Mouse (Mus musculus) forebrain, embryonic 10.5 days (tissue): ENCODE measurements around the gene Ccdc105. TPM values are rescaled to one million over a fixed set of nuclear protein-coding genes. Genes with fewer than 3 reads are reported as not detected.

Experiments
- DNase-seq: peaks from one replicate; pipeline ENCODE4 v3.0.0-alpha.2; 2017; ENCODE audit warnings: low spot score; ENCODE audit errors: extremely low spot score
- H3K27ac ChIP-seq: fragments of 300-500 bp; sonication (generic); 2 replicates; pipeline ENCODE4 v1.5.1; 2016; ENCODE audit warnings: mild to moderate bottlenecking
- H3K27me3 ChIP-seq: fragments of 300-500 bp; sonication (generic); 2 replicates; pipeline ENCODE4 v1.6.1; 2016; ENCODE audit warnings: mild to moderate bottlenecking; ENCODE audit not compliant: poor library complexity, severe bottlenecking
- H3K36me3 ChIP-seq: fragments of 300-500 bp; sonication (generic); replicated peaks from 2 replicates; pipeline ENCODE4 v1.6.1; 2016; ENCODE audit warnings: mild to moderate bottlenecking, moderate library complexity
- H3K4me1 ChIP-seq: fragments of 300-500 bp; sonication (generic); 2 replicates; pipeline ENCODE4 v1.6.1; 2016
- H3K4me3 ChIP-seq: fragments of 300-500 bp; sonication (generic); 2 replicates; pipeline ENCODE4 v1.5.1; 2016; ENCODE audit warnings: mild to moderate bottlenecking, moderate library complexity
- H3K9me3 ChIP-seq: fragments of 300-500 bp; sonication (generic); 2 replicates; pipeline ENCODE4 v1.6.1; 2016; ENCODE audit warnings: mild to moderate bottlenecking, moderate library complexity
- WGBS: fragments of 180-500 bp; shearing (Covaris S2); methylation state at CpG from one replicate; pipeline ENCODE4 v1.1.7; 2016; 5-methylcytosine and 5-hydroxymethylcytosine counted together
- polyA plus RNA-seq: library from polyadenylated mRNA; unstranded; fragments of >200 nt; fragmentation: Nextera tagmentation; extraction: Ambion mirVana; gene quantifications from 2 replicates; pipeline ENCODE4 v1.2.1, GENCODE M21; 2016

Ccdc105 gene
- polyA plus RNA-seq, 1 experiment from 2014 or later: 0.19 TPM

GRCm38 (mm10) chr10:78745453-78746232, 7.2 kb downstream of the Ccdc105 start:
- H3K9me3 ChIP-seq: no peaks in the 10 kb centered on the region
- no peaks in the 10 kb centered on the region for H3K36me3 ChIP-seq
- H3K4me3 ChIP-seq: no peak overlapping the region
- WGBS: 55% methylated on average over 4 of the region's 4 CpGs
- H3K27ac ChIP-seq: no peak overlapping the region
- H3K4me1 ChIP-seq: peaks cover 16% of the 10 kb centered on the region
- H3K27me3 ChIP-seq: peaks cover 24% of the 10 kb centered on the region
- no peak for DNase-seq

GRCm38 (mm10) chr10:78743721-78744120, 9.1 kb downstream of the Ccdc105 start:
- peaks cover 16% of the 10 kb centered on the region for H3K4me1 ChIP-seq
- H3K4me3 ChIP-seq: no peak overlapping the region
- H3K9me3 ChIP-seq: no peaks in the 10 kb centered on the region
- no peak for DNase-seq
- no peak overlapping the region for H3K27ac ChIP-seq
- H3K27me3 ChIP-seq: peaks cover 17% of the 10 kb centered on the region; the same call in 1 of the 2 replicates
- no peaks in the 10 kb centered on the region for H3K36me3 ChIP-seq

GRCm38 (mm10) chr10:78739821-78740220, 13.0 kb downstream of the Ccdc105 start:
- Histone ChIP-seq H3K9me3 (no peaks in the 10 kb centered on the region), H3K27me3 (no peaks in the 10 kb centered on the region), H3K4me3 (no peak overlapping the region), H3K36me3 (no peaks in the 10 kb centered on the region), H3K27ac (no peak overlapping the region), H3K4me1 (no peaks in the 10 kb centered on the region)
- no peak for DNase-seq
- 86% methylated on average over 4 of the region's 4 CpGs for WGBS

DNA sequence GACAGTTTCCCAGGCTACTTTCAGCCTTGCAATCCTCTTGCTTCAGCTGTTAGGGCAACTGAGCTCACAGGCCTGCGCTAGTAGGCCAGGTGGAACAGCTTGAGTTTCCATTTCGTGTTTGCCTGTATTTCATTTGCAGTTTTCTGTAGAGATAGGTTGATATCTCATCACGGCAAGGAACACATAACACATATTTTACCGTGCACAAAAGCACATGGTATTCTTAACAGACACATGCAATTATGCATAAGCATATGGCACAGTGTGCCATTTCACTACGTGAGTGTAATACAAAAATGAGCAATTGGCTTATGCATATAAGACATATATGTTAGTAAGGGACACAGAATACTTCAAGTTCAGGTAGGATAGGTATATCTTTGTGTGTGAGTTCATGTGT, 25.0 kb downstream of the Ccdc105 start:
- Histone ChIP-seq H3K4me3 (no peak overlapping the region), H3K4me1 (no peaks in the 10 kb centered on the region), H3K9me3 (no peaks in the 10 kb centered on the region), H3K27me3 (no peaks in the 10 kb centered on the region), H3K27ac (no peak overlapping the region), H3K36me3 (no peaks in the 10 kb centered on the region)
- no peak for DNase-seq
- 88% methylated on average over 5 of the region's 5 CpGs for WGBS

GRCm38 (mm10) chr10:78727035-78727434, 25.8 kb downstream of the Ccdc105 start:
- Histone ChIP-seq H3K27me3 (no peaks in the 10 kb centered on the region), H3K4me1 (no peaks in the 10 kb centered on the region), H3K9me3 (no peaks in the 10 kb centered on the region), H3K36me3 (no peaks in the 10 kb centered on the region), H3K4me3 (no peak overlapping the region), H3K27ac (no peak overlapping the region)
- 80% methylated on average over 3 of the region's 3 CpGs for WGBS
- no peak for DNase-seq

DNA sequence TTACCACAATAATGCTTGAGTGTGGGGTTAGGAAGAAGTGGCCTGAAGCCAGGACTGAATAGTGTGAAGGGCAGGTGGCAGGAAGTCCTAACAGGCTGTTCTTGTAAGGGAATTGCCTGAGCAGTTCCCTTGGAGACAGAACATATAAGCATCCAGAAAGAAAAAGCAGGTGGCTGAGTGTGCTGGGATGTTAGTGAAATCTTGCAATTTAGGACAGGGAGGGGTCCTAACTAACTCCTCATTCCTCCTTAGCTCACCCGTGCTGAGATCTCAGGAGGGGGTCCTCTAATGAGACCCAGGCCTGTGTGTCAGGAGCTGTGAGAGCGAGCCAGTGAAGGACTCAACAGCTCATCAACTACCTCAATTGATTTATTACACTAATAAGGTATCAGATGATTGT, 29.4 kb downstream of the Ccdc105 start:
- H3K4me1 ChIP-seq: no peaks in the 10 kb centered on the region
- no peak overlapping the region for H3K27ac ChIP-seq
- no peaks in the 10 kb centered on the region for H3K36me3 ChIP-seq
- H3K27me3 ChIP-seq: no peaks in the 10 kb centered on the region
- no peak overlapping the region for H3K4me3 ChIP-seq
- DNase-seq: no peak
- H3K9me3 ChIP-seq: no peaks in the 10 kb centered on the region
- WGBS: 33% methylated on average over 2 of the region's 2 CpGs

GRCm38 (mm10) chr10:78722654-78723053, 30.2 kb downstream of the Ccdc105 start:
- H3K9me3 ChIP-seq: no peaks in the 10 kb centered on the region
- no peak overlapping the region for H3K4me3 ChIP-seq
- no peaks in the 10 kb centered on the region for H3K4me1 ChIP-seq
- no peak for DNase-seq
- 77% methylated on average over 2 of the region's 2 CpGs for WGBS
- H3K27ac ChIP-seq: no peak overlapping the region
- H3K27me3 ChIP-seq: no peaks in the 10 kb centered on the region
- no peaks in the 10 kb centered on the region for H3K36me3 ChIP-seq

- Histone ChIP-seq H3K4me1 (no peaks in the 10 kb centered on the region), H3K36me3 (no peaks in the 10 kb centered on the region), H3K27ac (no peak overlapping the region), H3K27me3 (no peaks in the 10 kb centered on the region), H3K4me3 (no peak overlapping the region), H3K9me3 (no peaks in the 10 kb centered on the region)
- 94% methylated on average over 5 of the region's 5 CpGs for WGBS
- DNase-seq: no peak
These were observed 30.8 kb downstream of the Ccdc105 start for GRCm38 (mm10) chr10:78722036-78722435.

DNA sequence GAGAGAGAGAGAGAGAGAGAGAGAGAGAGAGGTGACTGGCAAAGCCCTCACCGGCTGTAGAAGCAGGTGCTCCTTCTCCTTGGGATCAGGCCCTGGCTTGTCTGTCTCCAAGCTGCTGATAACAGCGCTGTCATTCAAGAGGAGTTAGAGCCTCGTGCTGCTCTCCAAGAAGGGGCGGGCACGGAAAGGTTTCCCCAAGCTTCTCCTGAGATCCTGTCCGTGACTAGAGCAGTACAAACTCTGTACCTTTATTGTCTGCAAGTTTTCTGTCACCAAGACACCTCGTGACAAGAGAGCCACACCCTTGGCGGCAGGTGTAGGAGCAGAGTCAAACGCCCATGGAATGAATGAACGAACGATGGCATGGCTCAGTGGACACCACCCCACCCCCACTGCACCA, 34.8 kb downstream of the Ccdc105 start, which contains the start of gene Casp14:
TSS of gene Casp14 (minus strand) at position 239 of the 400 bp plus-strand sequence.
- Histone ChIP-seq H3K27me3 (no peaks in the 10 kb centered on the region), H3K4me1 (no peaks in the 10 kb centered on the region), H3K27ac (no peak within 1 kb of the TSS), H3K9me3 (no peaks in the 10 kb centered on the region), H3K4me3 (no peak within 1 kb of the TSS), H3K36me3 (no peaks in the 10 kb centered on the region)
- no peak for DNase-seq
- WGBS: 63% methylated on average over 11 of the region's 11 CpGs

DNA sequence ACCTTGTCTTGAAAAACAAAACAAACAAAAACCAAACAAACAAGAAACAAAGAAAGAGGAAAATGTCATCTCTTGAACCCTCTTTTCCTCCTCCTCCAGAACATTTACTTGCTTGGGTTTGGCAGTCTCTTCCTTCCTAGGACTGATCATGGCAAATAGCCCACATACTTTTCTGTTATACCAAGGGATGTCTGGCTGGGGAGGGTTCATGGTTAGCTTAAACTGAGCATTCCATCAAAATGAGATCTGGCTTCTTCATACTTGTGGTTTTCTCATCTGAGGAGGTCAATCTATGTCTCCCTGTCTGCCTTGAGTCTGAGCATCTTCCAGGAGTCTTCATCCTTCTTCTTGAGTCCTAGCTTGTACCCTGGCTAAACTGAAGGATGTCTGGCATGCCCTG, 36.6 kb downstream of the Ccdc105 start:
- no peak for DNase-seq
- no peak overlapping the region for H3K4me3 ChIP-seq
- H3K27ac ChIP-seq: no peak overlapping the region
- H3K36me3 ChIP-seq: no peaks in the 10 kb centered on the region
- H3K27me3 ChIP-seq: no peaks in the 10 kb centered on the region
- H3K9me3 ChIP-seq: no peaks in the 10 kb centered on the region
- no peaks in the 10 kb centered on the region for H3K4me1 ChIP-seq

GRCm38 (mm10) chr10:78715156-78715555, 37.7 kb downstream of the Ccdc105 start:
- no peak overlapping the region for H3K27ac ChIP-seq
- DNase-seq: no peak
- no peaks in the 10 kb centered on the region for H3K36me3 ChIP-seq
- no peaks in the 10 kb centered on the region for H3K9me3 ChIP-seq
- H3K4me3 ChIP-seq: no peak overlapping the region
- H3K27me3 ChIP-seq: no peaks in the 10 kb centered on the region
- no peaks in the 10 kb centered on the region for H3K4me1 ChIP-seq
- WGBS: 90% methylated on average over 7 of the region's 7 CpGs

DNA sequence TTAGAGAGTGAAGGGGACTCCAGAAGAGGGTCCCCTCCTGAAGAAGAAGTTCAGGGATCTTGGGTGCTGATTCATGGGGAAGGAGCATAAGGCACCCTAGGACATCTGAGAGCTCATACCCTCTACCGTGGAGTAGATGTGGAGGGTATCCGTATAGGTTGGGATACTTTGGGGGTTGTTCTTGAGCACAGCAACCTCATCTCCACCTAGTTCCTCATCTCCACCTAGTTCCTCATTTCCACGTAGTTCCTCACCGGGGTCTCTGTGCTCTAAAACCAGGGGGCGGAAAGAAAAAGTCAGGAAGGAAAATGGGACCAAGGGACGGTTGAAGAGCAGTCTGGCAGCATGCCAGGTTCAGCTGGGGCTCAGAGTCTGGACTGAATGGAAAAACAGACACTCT, 38.7 kb downstream of the Ccdc105 start:
- WGBS: 95% methylated on average over 6 of the region's 6 CpGs
- H3K9me3 ChIP-seq: no peaks in the 10 kb centered on the region
- H3K36me3 ChIP-seq: no peaks in the 10 kb centered on the region
- no peaks in the 10 kb centered on the region for H3K27me3 ChIP-seq
- H3K4me3 ChIP-seq: no peak overlapping the region
- no peak for DNase-seq
- H3K4me1 ChIP-seq: no peaks in the 10 kb centered on the region
- no peak overlapping the region for H3K27ac ChIP-seq

- Histone ChIP-seq H3K27me3 (no peaks in the 10 kb centered on the region), H3K36me3 (no peaks in the 10 kb centered on the region), H3K4me1 (no peaks in the 10 kb centered on the region), H3K4me3 (no peak overlapping the region), H3K27ac (no peak overlapping the region), H3K9me3 (no peaks in the 10 kb centered on the region)
- DNase-seq: no peak
These were observed 42.2 kb downstream of the Ccdc105 start for GRCm38 (mm10) chr10:78710706-78711105.

- 56% methylated on average over 3 of the region's 3 CpGs for WGBS
- Histone ChIP-seq H3K27me3 (no peaks in the 10 kb centered on the region), H3K9me3 (no peaks in the 10 kb centered on the region), H3K4me1 (no peaks in the 10 kb centered on the region), H3K27ac (no peak overlapping the region), H3K36me3 (no peaks in the 10 kb centered on the region), H3K4me3 (no peak overlapping the region)
- no peak for DNase-seq
These were observed 52.0 kb downstream of the Ccdc105 start for GRCm38 (mm10) chr10:78700881-78701280.
